Mouse (Mus musculus) heart, embryonic 12.5 days (tissue): ENCODE measurements around the gene 2300002M23Rik. TPM values are rescaled to one million over a fixed set of nuclear protein-coding genes. Genes with fewer than 3 reads are reported as not detected.

ENCODE experiments used
- ATAC-seq: fragments of 200-750 bp; cut with Nextera tagmentation; 2 replicates; pipeline ENCODE4 v1.8.0; 2017; ENCODE audit warnings: moderate TSS enrichment, moderate library complexity; ENCODE audit not compliant: insufficient number of reproducible peaks, low FRiP score
- H3K27ac ChIP-seq: fragments of 300-500 bp; sonication (generic); 2 replicates; pipeline ENCODE4 v1.5.1; 2016; ENCODE audit warnings: mild to moderate bottlenecking, moderate library complexity; ENCODE audit not compliant: poor library complexity, severe bottlenecking
- H3K27me3 ChIP-seq: fragments of 300-500 bp; sonication (generic); replicated peaks from 2 replicates; pipeline ENCODE4 v1.6.1; 2016; ENCODE audit warnings: mild to moderate bottlenecking, moderate library complexity
- H3K36me3 ChIP-seq: fragments of 300-500 bp; sonication (generic); 2 replicates; pipeline ENCODE4 v1.6.1; 2016; ENCODE audit warnings: mild to moderate bottlenecking, moderate library complexity
- H3K4me1 ChIP-seq: fragments of 300-500 bp; sonication (generic); replicated peaks from 2 replicates; pipeline ENCODE4 v1.6.1; 2016; ENCODE audit warnings: mild to moderate bottlenecking
- H3K4me2 ChIP-seq: fragments of 300-500 bp; sonication (generic); 2 replicates; pipeline ENCODE4 v1.6.1; 2016; ENCODE audit warnings: mild to moderate bottlenecking, moderate library complexity
- H3K4me3 ChIP-seq: fragments of 300-500 bp; sonication (generic); 2 replicates; pipeline ENCODE4 v1.5.1; 2016; ENCODE audit warnings: mild to moderate bottlenecking
- H3K9ac ChIP-seq: fragments of 300-500 bp; sonication (generic); 2 replicates; pipeline ENCODE4 v1.6.1; 2016; ENCODE audit warnings: mild to moderate bottlenecking, moderate library complexity
- H3K9me3 ChIP-seq: fragments of 300-500 bp; sonication (generic); replicated peaks from 2 replicates; pipeline ENCODE4 v1.6.1; 2016; ENCODE audit warnings: mild to moderate bottlenecking, moderate library complexity
- WGBS: fragments of 180-500 bp; shearing (Covaris S2); methylation state at CpG from one replicate; pipeline ENCODE4 v1.1.7; 2016; 5-methylcytosine and 5-hydroxymethylcytosine counted together
- polyA plus RNA-seq: library from polyadenylated mRNA; unstranded; fragments of >200 nt; fragmentation: Nextera tagmentation; extraction: Ambion mirVana; gene quantifications from 2 replicates; pipeline ENCODE4 v1.2.1, GENCODE M21; 2016

The 2300002M23Rik gene
- polyA plus RNA-seq, 1 experiment from 2014 or later: not detected

GRCm38 (mm10) chr17:35556186-35556765, 11.0 kb upstream of the 2300002M23Rik start:
- H3K36me3 ChIP-seq: no peaks in the 10 kb centered on the region
- no peak overlapping the region for H3K27ac ChIP-seq
- no peak overlapping the region for H3K4me2 ChIP-seq
- no peak for ATAC-seq
- H3K9me3 ChIP-seq: no peaks in the 10 kb centered on the region; the same call in 1 of the 2 replicates
- H3K4me3 ChIP-seq: no peak overlapping the region
- H3K4me1 ChIP-seq: peaks cover 14% of the 10 kb centered on the region
- no peaks in the 10 kb centered on the region for H3K27me3 ChIP-seq
- H3K9ac ChIP-seq: no peak overlapping the region
- WGBS: 81% methylated on average over 13 of the region's 13 CpGs

DNA sequence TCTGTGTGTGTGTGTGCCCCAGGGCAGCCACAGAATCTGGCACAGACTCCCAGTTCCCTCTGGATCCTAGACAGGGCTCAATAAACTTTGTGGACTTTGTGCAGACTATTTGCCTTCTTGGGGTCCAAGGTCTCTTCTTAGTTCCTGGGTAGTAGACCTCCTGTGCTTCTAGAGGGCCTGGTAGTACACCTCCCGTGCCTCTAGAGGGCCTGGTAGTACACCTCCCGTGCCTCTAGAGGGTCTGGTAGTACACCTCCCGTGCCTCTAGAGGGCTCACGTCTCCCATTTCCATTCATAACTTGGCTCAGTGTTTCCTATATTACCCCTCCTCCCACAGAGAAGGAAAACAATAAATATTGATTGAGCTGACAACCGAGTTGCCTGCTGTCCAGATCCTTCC, 10.4 kb upstream of the 2300002M23Rik start:
- Histone ChIP-seq H3K27ac (no peak overlapping the region), H3K9ac (no peak overlapping the region), H3K36me3 (no peaks in the 10 kb centered on the region), H3K4me1 (peaks cover 9% of the 10 kb centered on the region; the same call in 1 of the 2 replicates), H3K9me3 (no peaks in the 10 kb centered on the region; the same call in 1 of the 2 replicates), H3K4me2 (no peak overlapping the region), H3K27me3 (no peaks in the 10 kb centered on the region), H3K4me3 (no peak overlapping the region)
- 31% methylated on average over 5 of the region's 5 CpGs for WGBS
- no peak for ATAC-seq

- Histone ChIP-seq H3K27me3 (no peaks in the 10 kb centered on the region), H3K27ac (no peak overlapping the region), H3K4me1 (0 out of 2 replicates have a peak, but pooled peaks cover 5% of the 10 kb centered on the region), H3K9me3 (no peaks in the 10 kb centered on the region; the same call in 1 of the 2 replicates), H3K36me3 (no peaks in the 10 kb centered on the region), H3K4me3 (no peak overlapping the region), H3K4me2 (no peak overlapping the region), H3K9ac (no peak overlapping the region)
- WGBS: 71% methylated on average over 9 of the region's 9 CpGs
- no peak for ATAC-seq
These were observed 9.9 kb upstream of the 2300002M23Rik start for GRCm38 (mm10) chr17:35557351-35557750.

DNA sequence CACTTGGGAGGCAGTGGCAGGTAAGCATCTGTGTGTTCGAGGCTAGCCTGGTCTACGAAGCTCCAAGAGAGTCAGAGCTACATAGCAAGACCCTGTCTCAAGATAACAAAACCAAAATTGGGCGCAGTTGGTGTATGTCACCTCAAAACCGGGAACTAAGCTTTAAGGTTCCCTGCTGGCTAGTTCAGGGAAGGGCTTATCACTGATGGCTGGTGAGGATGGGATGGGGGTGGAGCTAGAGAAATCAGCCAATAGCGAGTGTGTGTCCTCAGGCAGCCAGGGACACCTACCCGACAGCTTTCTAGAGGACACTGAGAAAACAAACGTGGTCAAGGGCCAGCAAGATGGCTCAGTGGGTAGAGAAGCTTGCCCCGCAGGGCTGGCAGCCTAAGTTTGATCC, 9.0 kb upstream of the 2300002M23Rik start:
- Histone ChIP-seq H3K4me1 (0 out of 2 replicates have a peak, but pooled peaks cover 5% of the 10 kb centered on the region), H3K9ac (no peak overlapping the region), H3K9me3 (no peaks in the 10 kb centered on the region; the same call in 1 of the 2 replicates), H3K4me2 (no peak overlapping the region), H3K27me3 (no peaks in the 10 kb centered on the region), H3K36me3 (no peaks in the 10 kb centered on the region), H3K4me3 (no peak overlapping the region), H3K27ac (no peak overlapping the region)
- 45% methylated on average over 8 of the region's 8 CpGs for WGBS
- ATAC-seq: no peak

DNA sequence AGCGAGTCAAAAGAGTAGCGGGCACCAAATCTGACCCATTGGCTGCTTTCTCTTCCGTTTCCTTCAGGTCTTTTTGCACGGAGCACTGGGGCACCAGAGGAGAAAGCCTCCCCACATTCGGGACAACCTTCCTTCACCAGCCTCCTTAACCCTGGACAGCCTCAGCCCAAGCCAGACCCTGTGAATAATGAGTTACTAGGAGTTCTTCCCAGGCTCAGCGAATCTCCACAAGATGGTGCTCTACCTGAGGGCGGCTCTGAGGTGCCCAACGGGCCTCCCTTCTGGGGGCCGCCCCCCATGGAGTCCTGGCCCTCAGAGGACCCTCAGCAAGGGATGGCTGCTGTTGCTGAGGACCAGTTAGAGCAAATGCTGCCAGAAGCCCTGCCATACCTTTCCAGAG, 517 bp downstream of the 2300002M23Rik start:
- H3K4me3 ChIP-seq: no peak overlapping the region
- H3K9ac ChIP-seq: no peak overlapping the region
- no peak for ATAC-seq
- H3K36me3 ChIP-seq: no peaks in the 10 kb centered on the region
- 0 out of 2 replicates have a peak overlapping the region, but pooled peaks have one; percentile 3 for H3K4me2 ChIP-seq
- WGBS: 20% methylated on average over 9 of the region's 9 CpGs
- H3K4me1 ChIP-seq: peaks cover 9% of the 10 kb centered on the region
- no peaks in the 10 kb centered on the region; the same call in 1 of the 2 replicates for H3K9me3 ChIP-seq
- peaks cover 51% of the 10 kb centered on the region for H3K27me3 ChIP-seq
- H3K27ac ChIP-seq: no peak overlapping the region

DNA sequence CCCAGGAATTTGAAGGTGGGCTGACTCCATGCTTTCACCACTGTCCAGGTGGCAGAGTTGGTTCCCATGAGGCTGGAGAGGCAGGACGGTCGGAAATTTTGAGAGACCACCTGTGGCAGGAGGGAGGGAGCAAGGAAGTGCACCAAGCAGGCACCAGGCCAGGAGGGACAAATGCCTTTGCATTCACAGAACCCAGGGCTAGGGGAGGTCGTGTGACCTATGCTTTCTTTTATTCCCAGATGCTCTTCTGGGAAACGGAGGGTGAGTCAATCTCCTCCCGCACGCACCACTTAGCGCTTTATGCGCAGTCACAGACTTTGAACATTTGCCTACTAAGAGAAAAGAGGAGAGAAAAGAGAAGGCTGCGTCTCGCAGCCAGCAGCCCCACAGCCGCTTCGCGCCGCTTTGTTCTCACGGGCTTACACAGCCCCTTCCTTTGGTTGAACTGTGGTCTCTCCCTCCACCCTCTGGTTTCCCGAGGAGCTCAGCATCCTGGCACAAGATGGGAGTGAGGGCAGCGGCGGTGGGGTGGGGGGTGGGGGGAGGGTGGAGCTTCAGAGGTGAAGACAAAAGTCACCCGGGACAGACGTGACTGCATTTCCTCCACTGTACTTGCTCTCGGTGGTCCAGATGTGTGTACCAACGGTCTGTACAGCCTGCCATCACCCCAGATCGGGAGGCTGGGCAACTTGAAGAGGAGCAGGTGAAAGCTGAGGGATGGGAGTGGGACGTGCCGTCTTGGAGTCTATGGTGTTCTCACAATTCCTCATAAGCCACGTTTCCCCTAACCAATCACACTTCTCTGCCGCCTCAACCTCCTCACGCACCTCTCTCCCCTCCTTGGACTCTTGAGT, 2.1 kb downstream of the 2300002M23Rik start:
- WGBS: 4% methylated on average over 28 of the region's 28 CpGs
- ATAC-seq: peak; percentile 48; the same call in 1 of the 2 replicates

GRCm38 (mm10) chr17:35570836-35571235, 3.6 kb downstream of the 2300002M23Rik start:
- Histone ChIP-seq H3K4me3 (no peak overlapping the region), H3K36me3 (no peaks in the 10 kb centered on the region), H3K9me3 (no peaks in the 10 kb centered on the region; the same call in 1 of the 2 replicates), H3K27ac (no peak overlapping the region), H3K9ac (no peak overlapping the region), H3K27me3 (peaks cover 57% of the 10 kb centered on the region), H3K4me2 (no peak overlapping the region), H3K4me1 (peaks cover 9% of the 10 kb centered on the region)
- no peak for ATAC-seq
- WGBS: 78% methylated on average over 14 of the region's 14 CpGs

More for the DNA sequence above, 2.1 kb downstream of the 2300002M23Rik start:
- peaks cover 49% of the 10 kb centered on the region for H3K27me3 ChIP-seq
- H3K36me3 ChIP-seq: no peaks in the 10 kb centered on the region
- peak overlapping the region; percentile 37 for H3K4me3 ChIP-seq
- H3K9ac ChIP-seq: peak overlapping the region; percentile 55
- H3K9me3 ChIP-seq: no peaks in the 10 kb centered on the region; the same call in 1 of the 2 replicates
- peak overlapping the region; percentile 72 for H3K4me2 ChIP-seq
- H3K27ac ChIP-seq: no peak overlapping the region
- H3K4me1 ChIP-seq: peaks cover 9% of the 10 kb centered on the region

GRCm38 (mm10) chr17:35571477-35571876, 4.2 kb downstream of the 2300002M23Rik start:
- H3K36me3 ChIP-seq: no peaks in the 10 kb centered on the region
- H3K4me3 ChIP-seq: no peak overlapping the region
- H3K27me3 ChIP-seq: peaks cover 56% of the 10 kb centered on the region
- H3K4me2 ChIP-seq: no peak overlapping the region
- no peaks in the 10 kb centered on the region; the same call in 1 of the 2 replicates for H3K9me3 ChIP-seq
- no peak overlapping the region for H3K27ac ChIP-seq
- H3K9ac ChIP-seq: no peak overlapping the region
- WGBS: 91% methylated on average over 7 of the region's 7 CpGs
- ATAC-seq: no peak
- peaks cover 9% of the 10 kb centered on the region for H3K4me1 ChIP-seq

DNA sequence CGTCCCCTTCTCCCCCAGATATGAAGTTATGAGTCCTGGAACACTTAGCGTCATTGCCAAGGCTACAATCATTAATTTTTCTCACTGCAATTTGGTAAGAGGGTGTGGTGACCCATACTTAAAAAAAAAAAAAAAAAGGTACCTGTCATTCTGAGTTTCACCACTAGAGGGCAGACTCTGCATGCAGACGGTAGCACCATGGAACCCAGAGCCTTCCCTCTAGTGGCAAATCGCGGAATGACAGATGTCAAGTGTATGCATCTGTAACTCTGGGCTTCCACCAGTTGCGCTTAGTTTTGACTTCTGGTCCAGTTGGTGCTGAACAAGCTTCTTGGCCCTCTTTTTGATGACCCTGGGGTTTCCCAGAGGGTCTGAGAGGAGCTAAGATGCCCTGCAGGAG, 11.0 kb downstream of the 2300002M23Rik start:
- no peak for ATAC-seq
- no peaks in the 10 kb centered on the region for H3K4me1 ChIP-seq
- H3K4me2 ChIP-seq: no peak overlapping the region
- H3K27ac ChIP-seq: no peak overlapping the region
- no peaks in the 10 kb centered on the region for H3K9me3 ChIP-seq
- peaks cover 22% of the 10 kb centered on the region for H3K27me3 ChIP-seq
- H3K4me3 ChIP-seq: no peak overlapping the region
- whole genome bisulfite sequencing: 18% methylated on average over 6 of the region's 6 CpGs
- H3K36me3 ChIP-seq: no peaks in the 10 kb centered on the region
- H3K9ac ChIP-seq: no peak overlapping the region

- no peak for ATAC-seq
- 81% methylated on average over 1 of the region's 1 CpGs for WGBS
- Histone ChIP-seq H3K9me3 (0 out of 2 replicates have a peak, but pooled peaks cover 4% of the 10 kb centered on the region), H3K27ac (no peak overlapping the region), H3K4me1 (0 out of 2 replicates have a peak, but pooled peaks cover 3% of the 10 kb centered on the region), H3K27me3 (no peaks in the 10 kb centered on the region), H3K4me2 (no peak overlapping the region), H3K4me3 (no peak overlapping the region), H3K36me3 (no peaks in the 10 kb centered on the region), H3K9ac (no peak overlapping the region)
These were observed 15.7 kb downstream of the 2300002M23Rik start for GRCm38 (mm10) chr17:35582900-35583299.

DNA sequence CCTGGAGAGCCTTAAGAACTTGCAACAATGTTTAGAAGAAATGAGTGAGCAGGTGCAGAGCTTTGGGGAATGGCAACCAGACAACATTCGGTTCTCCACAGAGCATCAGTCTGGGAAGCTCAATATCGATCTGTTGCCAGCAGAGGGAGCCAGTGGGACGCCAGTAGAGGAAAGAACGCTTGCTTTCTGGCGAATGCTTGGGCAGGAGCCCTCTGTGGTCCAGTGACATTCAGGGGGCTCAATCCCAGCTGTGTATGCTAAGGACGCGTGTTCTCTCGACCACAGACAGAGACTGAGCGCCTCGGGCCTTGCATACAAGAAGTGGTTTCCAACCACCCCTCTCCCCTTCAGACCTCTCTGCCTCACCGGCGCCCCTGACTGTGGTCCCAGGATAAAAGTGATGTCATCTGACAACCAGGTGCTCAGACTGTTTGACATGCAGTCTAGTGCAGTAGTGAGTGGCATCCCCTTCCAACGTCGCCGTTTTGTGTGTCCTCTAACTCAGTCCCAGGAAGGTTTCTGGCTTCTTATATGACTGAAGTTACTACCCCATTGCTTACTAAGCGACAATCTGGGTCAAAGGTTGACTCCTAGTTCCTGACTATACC, 17.2 kb downstream of the 2300002M23Rik start:
- Histone ChIP-seq H3K27ac (no peak overlapping the region), H3K36me3 (no peaks in the 10 kb centered on the region), H3K9me3 (0 out of 2 replicates have a peak, but pooled peaks cover 4% of the 10 kb centered on the region), H3K27me3 (no peaks in the 10 kb centered on the region), H3K9ac (no peak overlapping the region), H3K4me1 (0 out of 2 replicates have a peak, but pooled peaks cover 3% of the 10 kb centered on the region), H3K4me2 (peak overlapping the region; percentile 47), H3K4me3 (no peak overlapping the region)
- ATAC-seq: no peak
- WGBS: 15% methylated on average over 16 of the region's 16 CpGs
